Mouse (Mus musculus) erythroblast, embryonic 14.5 days (primary cell): ENCODE results near the gene P2rx3.

Source experiments
- GATA1 ChIP-seq: IDR thresholded peaks from 2 replicates; pipeline ENCODE4 v1.6.1; 2012; ENCODE audit warnings: low read length, inconsistent platforms, mixed read lengths
- TAL1 ChIP-seq: IDR thresholded peaks from 3 replicates; pipeline ENCODE4 v1.6.1; 2012; ENCODE audit warnings: low read length, inconsistent platforms, mixed read lengths

GRCm38 (mm10) chr2:85050746-85051145 is 13.5 kb upstream of the P2rx3 start:
- TF ChIP-seq GATA1 (no peak), TAL1 (no peak)
